Mouse (Mus musculus) lung, postnatal 0 days (tissue): ENCODE measurements around the gene Arhgap28. TPM values are rescaled to one million over a fixed set of nuclear protein-coding genes. Genes with fewer than 3 reads are reported as not detected.

Source experiments
- ATAC-seq: fragments of 200-750 bp; cut with Nextera tagmentation; 2 replicates; pipeline ENCODE4 v1.8.0; 2017; ENCODE audit warnings: moderate library complexity
- DNase-seq: peaks from one replicate; pipeline ENCODE4 v3.0.0-alpha.2; 2016; ENCODE audit warnings: low spot score
- H3K27ac ChIP-seq: fragments of 300-500 bp; sonication (generic); 2 replicates; pipeline ENCODE4 v1.5.1; 2014; ENCODE audit warnings: antibody characterized with exemption, mild to moderate bottlenecking, low read length, mixed read lengths
- H3K27me3 ChIP-seq: fragments of 300-500 bp; sonication (generic); replicated peaks from 2 replicates; pipeline ENCODE4 v1.6.1; 2014; ENCODE audit warnings: low read length, mixed read lengths; ENCODE audit not compliant: insufficient read depth
- H3K36me3 ChIP-seq: fragments of 300-500 bp; sonication (generic); 2 replicates; pipeline ENCODE4 v1.6.1; 2014; ENCODE audit warnings: low read length, mixed read lengths; ENCODE audit not compliant: insufficient read depth
- H3K4me1 ChIP-seq: fragments of 300-500 bp; sonication (generic); 2 replicates; pipeline ENCODE4 v1.6.1; 2014; ENCODE audit warnings: antibody characterized with exemption, low read depth, low read length, mixed read lengths; ENCODE audit not compliant: insufficient read depth
- H3K4me2 ChIP-seq: fragments of 300-500 bp; sonication (generic); replicated peaks from 2 replicates; pipeline ENCODE4 v1.6.1; 2014; ENCODE audit warnings: low read depth, mild to moderate bottlenecking, low read length, moderate library complexity, mixed read lengths
- H3K4me3 ChIP-seq: fragments of 300-500 bp; sonication (generic); 2 replicates; pipeline ENCODE4 v1.5.1; 2014; ENCODE audit warnings: low read depth, low read length
- H3K9ac ChIP-seq: fragments of 300-500 bp; sonication (generic); replicated peaks from 2 replicates; pipeline ENCODE4 v1.6.1; 2014; ENCODE audit warnings: low read depth, mild to moderate bottlenecking
- H3K9me3 ChIP-seq: fragments of 300-500 bp; sonication (generic); 2 replicates; pipeline ENCODE4 v1.6.1; 2016; ENCODE audit warnings: low read length, mixed read lengths
- CTCF ChIP-seq: IDR thresholded peaks from 2 replicates; pipeline ENCODE4 v1.5.1; 2016; ENCODE audit warnings: antibody characterized with exemption, mild to moderate bottlenecking
- EP300 ChIP-seq: IDR thresholded peaks from 2 replicates; pipeline ENCODE4 v1.6.1; 2016; ENCODE audit warnings: antibody characterized with exemption, mild to moderate bottlenecking, control low read depth
- WGBS: fragments of 180-500 bp; shearing (Covaris S2); extraction: QIAGEN DNeasy Blood & Tissue Kit; methylation state at CpG from one replicate; pipeline ENCODE4 v1.1.7; 2014; 5-methylcytosine and 5-hydroxymethylcytosine counted together
- polyA plus RNA-seq: library from polyadenylated mRNA; unstranded; fragments of >200 nt; fragmentation: Nextera tagmentation; extraction: Ambion mirVana; gene quantifications from 2 replicates; pipeline ENCODE4 v1.2.1, GENCODE M21; 2015

Gene Arhgap28
- polyA plus RNA-seq, 1 experiment from 2014 or later, result 13.3 TPM

DNA sequence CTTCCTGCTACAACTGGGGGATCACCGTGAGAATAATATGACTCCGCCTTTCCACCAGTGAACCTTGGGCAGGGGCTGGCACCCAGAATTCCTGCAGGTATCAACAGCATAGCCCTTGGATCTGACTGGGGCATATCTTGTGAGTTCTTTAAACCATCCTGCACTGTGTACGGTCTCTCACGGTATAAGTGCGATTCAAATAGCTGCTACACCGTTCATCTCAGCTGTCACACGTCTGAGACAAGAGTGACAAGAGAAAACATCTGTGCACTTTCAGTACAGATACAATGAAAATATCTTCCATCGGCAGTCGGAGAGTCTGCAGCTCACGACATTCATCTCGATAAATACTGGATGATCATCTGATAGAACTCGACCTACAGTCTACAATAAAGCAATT, 126.3 kb downstream of the Arhgap28 start:
- Histone ChIP-seq H3K9ac (no peak overlapping the region), H3K27ac (no peak overlapping the region), H3K4me2 (no peak overlapping the region), H3K36me3 (peaks cover 5% of the 10 kb centered on the region; the same call in 1 of the 2 replicates), H3K9me3 (no peaks in the 10 kb centered on the region), H3K4me3 (no peak overlapping the region), H3K27me3 (no peaks in the 10 kb centered on the region), H3K4me1 (no peaks in the 10 kb centered on the region)
- DNase-seq (no peak), ATAC-seq (no peak)
- TF ChIP-seq CTCF, result no peak
- TF ChIP-seq EP300, result no peak
- 70% methylated on average over 12 of the region's 12 CpGs for WGBS

DNA sequence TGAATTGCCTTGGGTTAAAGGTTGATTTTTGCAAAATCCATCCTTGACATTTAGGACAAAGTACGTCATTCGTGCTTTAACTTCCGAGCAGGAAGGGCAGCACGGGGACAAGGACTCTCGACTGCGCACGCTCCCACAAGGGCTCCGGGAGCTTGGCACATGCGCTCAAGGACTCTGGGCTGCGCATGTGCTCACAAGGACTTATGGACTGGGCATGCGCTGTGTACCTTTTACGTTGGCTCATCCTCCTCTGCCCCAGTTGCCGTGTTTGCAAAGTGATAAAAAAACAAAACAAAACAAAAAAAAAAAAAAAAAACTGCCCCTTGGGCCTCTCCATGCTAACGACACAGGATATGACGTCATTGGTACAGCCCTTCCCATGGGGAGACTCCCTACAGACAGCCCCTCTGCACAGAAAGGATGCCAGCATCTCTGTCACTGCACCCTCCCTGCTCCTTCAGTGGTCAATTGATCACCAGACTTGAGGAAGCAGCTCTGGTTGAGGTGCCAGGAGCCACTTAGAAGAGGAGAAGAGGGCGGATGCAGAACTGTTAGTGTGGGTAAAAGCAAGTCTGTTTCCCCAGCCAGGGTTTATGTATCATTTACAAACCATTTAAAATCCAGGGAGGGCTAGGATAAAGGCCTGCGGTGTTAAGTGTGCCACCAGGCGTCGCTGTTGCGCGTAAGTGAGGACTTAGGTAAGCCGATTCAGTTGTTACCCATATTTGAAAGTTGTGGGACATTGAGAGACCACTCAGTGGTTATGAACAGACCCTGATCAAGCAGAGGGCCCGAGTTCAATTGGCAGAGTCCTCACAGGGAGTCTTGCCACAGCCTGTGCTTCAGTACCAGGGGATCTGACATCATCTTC, 134.0 kb downstream of the Arhgap28 start:
- H3K27ac ChIP-seq, result no peak overlapping the region
- H3K4me3 ChIP-seq, result no peak overlapping the region
- DNase-seq, result peak; percentile 62
- ATAC-seq, result peak; percentile 69
- TF ChIP-seq CTCF (peak; percentile 84), EP300 (no peak)
- H3K9ac ChIP-seq, result no peak overlapping the region
- WGBS, result 67% methylated on average over 23 of the region's 23 CpGs
- H3K4me1 ChIP-seq, result no peaks in the 10 kb centered on the region
- no peak overlapping the region for H3K4me2 ChIP-seq
- peaks cover 23% of the 10 kb centered on the region; the same call in 1 of the 2 replicates for H3K36me3 ChIP-seq
- H3K27me3 ChIP-seq, result no peaks in the 10 kb centered on the region
- H3K9me3 ChIP-seq, result no peaks in the 10 kb centered on the region

DNA sequence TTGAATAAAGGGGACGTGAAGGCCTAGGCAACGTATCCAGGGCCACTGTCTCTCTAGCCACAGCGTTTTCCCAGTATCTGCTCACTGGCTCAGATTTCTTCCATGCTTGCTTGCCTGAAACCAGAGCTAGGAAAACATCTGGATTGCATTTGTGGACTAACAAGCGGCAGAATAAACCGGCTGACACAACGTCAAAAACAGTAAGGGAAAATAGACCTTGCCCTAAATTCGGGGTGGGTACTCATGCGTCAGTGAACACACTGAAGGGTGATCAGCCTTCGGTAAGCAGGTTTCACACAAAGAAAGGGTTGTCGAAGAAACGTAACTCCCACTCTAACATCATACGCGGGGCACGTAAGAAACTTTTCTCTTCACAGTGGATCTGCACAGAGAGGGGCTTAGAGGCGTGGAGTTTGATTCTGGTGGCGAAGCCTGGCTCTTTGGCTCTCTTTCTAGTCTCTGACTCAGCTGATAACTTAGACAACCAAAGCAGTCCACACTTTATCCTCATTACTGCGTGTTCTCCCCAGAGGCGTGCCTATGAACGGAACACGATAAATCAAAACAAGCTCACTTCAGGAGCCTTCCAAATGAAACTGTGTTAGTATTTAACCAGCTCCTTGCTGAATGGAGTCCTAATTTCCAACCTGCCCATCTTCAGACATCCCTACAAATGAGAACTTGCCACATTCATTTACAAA, 137.2 kb downstream of the Arhgap28 start:
- Histone ChIP-seq H3K27ac (peak overlapping the region; percentile 32; the same call in 1 of the 2 replicates), H3K9me3 (no peaks in the 10 kb centered on the region), H3K36me3 (peaks cover 18% of the 10 kb centered on the region; the same call in 1 of the 2 replicates), H3K4me2 (no peak overlapping the region), H3K27me3 (no peaks in the 10 kb centered on the region), H3K4me3 (no peak overlapping the region), H3K4me1 (no peaks in the 10 kb centered on the region), H3K9ac (no peak overlapping the region)
- ATAC-seq (no peak), DNase-seq (peak; percentile 38)
- TF ChIP-seq EP300, result no peak
- TF ChIP-seq CTCF, result no peak
- 70% methylated on average over 20 of the region's 20 CpGs for WGBS

GRCm38 (mm10) chr17:67866026-67866425, 137.9 kb downstream of the Arhgap28 start:
- no peak overlapping the region for H3K4me3 ChIP-seq
- H3K27ac ChIP-seq, result peak overlapping the region; percentile 32; the same call in 1 of the 2 replicates
- H3K27me3 ChIP-seq, result no peaks in the 10 kb centered on the region
- H3K9me3 ChIP-seq, result no peaks in the 10 kb centered on the region
- 50% methylated on average over 9 of the region's 9 CpGs for WGBS
- DNase-seq (peak; percentile 57), ATAC-seq (peak; percentile 31; the same call in 1 of the 2 replicates)
- H3K36me3 ChIP-seq, result peaks cover 18% of the 10 kb centered on the region; the same call in 1 of the 2 replicates
- no peak overlapping the region for H3K9ac ChIP-seq
- H3K4me1 ChIP-seq, result no peaks in the 10 kb centered on the region
- no peak overlapping the region for H3K4me2 ChIP-seq
- no peak for TF ChIP-seq EP300

DNA sequence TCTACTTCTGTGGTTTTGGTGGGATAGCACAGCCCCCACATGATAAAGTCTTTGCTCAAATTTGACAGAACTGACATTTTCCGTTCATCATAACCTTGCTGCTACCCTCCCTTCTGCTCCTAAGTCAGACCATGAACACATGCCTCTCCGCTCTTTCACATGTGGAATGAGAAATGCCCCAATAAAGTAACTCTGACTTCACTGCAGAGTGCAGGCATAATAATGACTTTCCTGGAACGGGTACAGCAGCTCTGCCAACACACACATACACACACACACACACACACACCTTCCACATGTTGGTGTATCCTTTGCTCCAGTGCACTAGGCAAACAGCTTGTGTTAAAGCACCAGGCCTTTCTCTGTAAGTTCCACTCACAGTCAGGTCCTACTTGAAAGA, 139.0 kb downstream of the Arhgap28 start:
- no peaks in the 10 kb centered on the region for H3K27me3 ChIP-seq
- H3K4me3 ChIP-seq, result no peak overlapping the region
- no peaks in the 10 kb centered on the region for H3K9me3 ChIP-seq
- DNase-seq (no peak), ATAC-seq (no peak)
- no peak for TF ChIP-seq EP300
- TF ChIP-seq CTCF, result no peak
- WGBS, result 79% methylated on average over 3 of the region's 3 CpGs
- H3K9ac ChIP-seq, result no peak overlapping the region
- no peak overlapping the region for H3K27ac ChIP-seq
- H3K4me1 ChIP-seq, result no peaks in the 10 kb centered on the region
- peaks cover 18% of the 10 kb centered on the region; the same call in 1 of the 2 replicates for H3K36me3 ChIP-seq
- no peak overlapping the region for H3K4me2 ChIP-seq

DNA sequence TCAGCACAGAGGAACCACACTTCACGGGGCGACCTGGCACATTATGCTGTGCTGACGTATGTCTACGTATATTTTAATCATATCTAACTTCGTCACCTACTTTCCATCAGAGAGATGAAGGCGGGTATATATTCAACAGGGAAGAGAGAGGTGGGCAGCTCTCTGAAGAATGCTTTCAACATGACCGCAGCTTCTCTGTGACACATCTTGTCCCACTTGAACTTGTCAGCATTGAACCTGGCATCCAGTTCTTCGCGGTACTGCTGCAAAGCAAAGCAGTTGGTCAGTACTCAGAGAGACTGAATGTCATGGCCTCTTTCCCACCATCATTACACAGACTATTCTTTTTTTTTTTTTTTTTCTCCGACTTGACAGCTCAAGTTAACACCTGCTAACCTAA, 139.6 kb downstream of the Arhgap28 start:
- Histone ChIP-seq H3K27ac (no peak overlapping the region), H3K4me3 (no peak overlapping the region), H3K9ac (no peak overlapping the region), H3K27me3 (no peaks in the 10 kb centered on the region), H3K36me3 (peaks cover 15% of the 10 kb centered on the region; the same call in 1 of the 2 replicates), H3K9me3 (no peaks in the 10 kb centered on the region), H3K4me1 (no peaks in the 10 kb centered on the region), H3K4me2 (no peak overlapping the region)
- DNase-seq, result no peak
- WGBS, result 89% methylated on average over 10 of the region's 10 CpGs
- no peak for TF ChIP-seq CTCF
- no peak for TF ChIP-seq EP300
- ATAC-seq, result no peak
